8 mouse cellular contexts compared by ENCODE assay signal in genomic region chr5:140948009-140948408, GRCm38 (mm10). TPM values are rescaled to one million over a fixed set of nuclear protein-coding genes. Genes with fewer than 3 reads are reported as not detected.
DNase-seq lines count a peak whose midpoint lies in the region; ATAC-seq lines count a peak whose summit lies in the region.

No protein-coding gene starts in this region.

- peak; percentile 85 for ATAC-seq in inflammation-experienced regulatory T-cells, adult 6 months

- DNase-seq in B cell, adult 2 months: peak; percentile 88 to 91
- peak; percentile 78 for DNase-seq in brain, adult 2 months (ENCODE audit: low read depth, low spot score)
- DNase-seq in lung, postnatal 4 days: peak; percentile 35 to 54
- DNase-seq in telencephalon, adult 2 months (ENCODE audit: low read depth, low spot score): peak; percentile 67
- no peak for DNase-seq in cerebellum, adult 9-10 months
- no peak for DNase-seq in ovary, postnatal 14 days (ENCODE audit: low spot score)
- no peak for DNase-seq in adrenal gland, adult 18-20 months (ENCODE audit: low spot score in 2 of 2)

RNA-seq across cellular contexts. Expression of gene Card11, which starts 52.4 kb away (rescaled TPM):
- polyA plus RNA-seq in inflammation-experienced regulatory T-cells, adult 6 months (2017; shearing (Covaris generic)): 10 to 100 TPM; 43.2 to 53.9 (median 51.8) TPM
- 1 to 10 TPM in 1 of 2 experiments, under 1 TPM in 1; 0.66 to 1.2 TPM for total RNA-seq in adrenal gland, adult 18-20 months (2021)

Comparison
In these comparisons a context has a peak if more than half of its experiments do, and no peak if none do; other contexts are left out.
1. DNase-seq: peak in B cell, adult 2 months (2 of 2), brain, adult 2 months (single experiment), lung, postnatal 4 days (2 of 2) and telencephalon, adult 2 months (single experiment); none in cerebellum, adult 9-10 months (single experiment), ovary, postnatal 14 days (single experiment) and adrenal gland, adult 18-20 months (0 of 2).